Mouse (Mus musculus): Measurements from ENCODE around the gene Cx3cr1. TPM values are rescaled to one million over a fixed set of nuclear protein-coding genes. Genes with fewer than 3 reads are reported as not detected.
"Not testable (repeated sequence)": the region's sequence is repeated elsewhere in the genome, so short reads cannot be mapped to it uniquely, and the experiment has no call there.

Cx3cr1 gene
- polyA plus RNA-seq, 1 experiment = 7.5 TPM

- TF ChIP-seq CTCF (IDR thresholded peaks at IDR 0.05; ENCODE audit: borderline replicate concordance, control insufficient read depth, extremely low read depth, insufficient read depth, low read length, poor library complexity) (no peak), POLR2A (IDR thresholded peaks at IDR 0.05; ENCODE audit: control insufficient read depth, extremely low read depth, insufficient read depth, low read length, poor library complexity) (no peak)
- peaks cover 9% of the 10 kb centered on the region for H3K4me1 ChIP-seq (replicated peaks; ENCODE audit: control insufficient read depth, insufficient read depth, low read length)
- H3K27me3 ChIP-seq (ENCODE audit: control insufficient read depth, insufficient read depth, low read length) = no peaks in the 10 kb centered on the region
- no peak for DNase-seq
- H3K4me3 ChIP-seq (ENCODE audit: control insufficient read depth, insufficient read depth, low read length) = no peak overlapping the region
- H3K36me3 ChIP-seq (ENCODE audit: control insufficient read depth, insufficient read depth, low read length) = peaks cover 9% of the 10 kb centered on the region; the same call in 1 of the 2 replicates
- H3K27ac ChIP-seq (ENCODE audit: control insufficient read depth, insufficient read depth, low read length) = no peak overlapping the region
- 96% methylated on average over 7 of the region's 7 CpGs for WGBS
These were observed 43.8 kb upstream of the Cx3cr1 start for GRCm38 (mm10) chr9:120113456-120113855.

- Histone ChIP-seq H3K4me1 (replicated peaks; ENCODE audit: control insufficient read depth, insufficient read depth, low read length) (peaks cover 9% of the 10 kb centered on the region), H3K36me3 (ENCODE audit: control insufficient read depth, insufficient read depth, low read length) (peaks cover 5% of the 10 kb centered on the region; the same call in 1 of the 2 replicates), H3K27me3 (ENCODE audit: control insufficient read depth, insufficient read depth, low read length) (no peaks in the 10 kb centered on the region), H3K4me3 (ENCODE audit: control insufficient read depth, insufficient read depth, low read length) (no peak overlapping the region), H3K27ac (ENCODE audit: control insufficient read depth, insufficient read depth, low read length) (no peak overlapping the region)
- TF ChIP-seq CTCF (IDR thresholded peaks at IDR 0.05; ENCODE audit: borderline replicate concordance, control insufficient read depth, extremely low read depth, insufficient read depth, low read length, poor library complexity) (no peak), POLR2A (IDR thresholded peaks at IDR 0.05; ENCODE audit: control insufficient read depth, extremely low read depth, insufficient read depth, low read length, poor library complexity) (no peak)
- WGBS = 98% methylated on average over 6 of the region's 6 CpGs
- no peak for DNase-seq
These were observed 42.8 kb upstream of the Cx3cr1 start for GRCm38 (mm10) chr9:120112472-120112871.

- WGBS = 72% methylated on average over 15 of the region's 15 CpGs
- H3K4me1 ChIP-seq (replicated peaks; ENCODE audit: control insufficient read depth, insufficient read depth, low read length) = peaks cover 7% of the 10 kb centered on the region
- no peak overlapping the region for H3K4me3 ChIP-seq (ENCODE audit: control insufficient read depth, insufficient read depth, low read length)
- no peak for DNase-seq
- H3K27ac ChIP-seq (ENCODE audit: control insufficient read depth, insufficient read depth, low read length) = no peak overlapping the region
- no peaks in the 10 kb centered on the region for H3K36me3 ChIP-seq (ENCODE audit: control insufficient read depth, insufficient read depth, low read length)
- TF ChIP-seq POLR2A (IDR thresholded peaks at IDR 0.05; ENCODE audit: control insufficient read depth, extremely low read depth, insufficient read depth, low read length, poor library complexity) (no peak), CTCF (IDR thresholded peaks at IDR 0.05; ENCODE audit: borderline replicate concordance, control insufficient read depth, extremely low read depth, insufficient read depth, low read length, poor library complexity) (no peak)
- no peaks in the 10 kb centered on the region for H3K27me3 ChIP-seq (ENCODE audit: control insufficient read depth, insufficient read depth, low read length)
These were observed 41.7 kb upstream of the Cx3cr1 start for GRCm38 (mm10) chr9:120111156-120111945.

- H3K27ac ChIP-seq (ENCODE audit: control insufficient read depth, insufficient read depth, low read length) = peak within 1 kb of the TSS; percentile 84
- peak; percentile 95 for DNase-seq
- no peaks in the 10 kb centered on the region for H3K27me3 ChIP-seq (ENCODE audit: control insufficient read depth, insufficient read depth, low read length)
- peaks cover 3% of the 10 kb centered on the region; the same call in 1 of the 2 replicates for H3K4me1 ChIP-seq (replicated peaks; ENCODE audit: control insufficient read depth, insufficient read depth, low read length)
- peak; percentile 82 for TF ChIP-seq POLR2A (IDR thresholded peaks at IDR 0.05; ENCODE audit: control insufficient read depth, extremely low read depth, insufficient read depth, low read length, poor library complexity)
- peak; percentile 83 for TF ChIP-seq CTCF (IDR thresholded peaks at IDR 0.05; ENCODE audit: borderline replicate concordance, control insufficient read depth, extremely low read depth, insufficient read depth, low read length, poor library complexity)
- WGBS = under 1% methylated on average over 62 of the region's 62 CpGs
- peak within 1 kb of the TSS; percentile 90 for H3K4me3 ChIP-seq (ENCODE audit: control insufficient read depth, insufficient read depth, low read length)
- no peaks in the 10 kb centered on the region for H3K36me3 ChIP-seq (ENCODE audit: control insufficient read depth, insufficient read depth, low read length)
These were observed 40.7 kb upstream of the Cx3cr1 start, which contains the start of gene Slc25a38 for GRCm38 (mm10) chr9:120110211-120111018. Slc25a38 (plus strand) TSS chr9:120110374.

GRCm38 (mm10) chr9:120108953-120109352, 39.3 kb upstream of the Cx3cr1 start:
- not testable (repeated sequence) for DNase-seq; H3K4me1 ChIP-seq (replicated peaks; ENCODE audit: control insufficient read depth, insufficient read depth, low read length); H3K4me3 ChIP-seq (ENCODE audit: control insufficient read depth, insufficient read depth, low read length); H3K27me3 ChIP-seq (ENCODE audit: control insufficient read depth, insufficient read depth, low read length); H3K27ac ChIP-seq (ENCODE audit: control insufficient read depth, insufficient read depth, low read length); H3K36me3 ChIP-seq (ENCODE audit: control insufficient read depth, insufficient read depth, low read length)
- WGBS = 93% methylated on average over 12 of the region's 12 CpGs

GRCm38 (mm10) chr9:120101165-120101564, 31.5 kb upstream of the Cx3cr1 start:
- Histone ChIP-seq H3K27ac (ENCODE audit: control insufficient read depth, insufficient read depth, low read length) (no peak overlapping the region), H3K4me3 (ENCODE audit: control insufficient read depth, insufficient read depth, low read length) (no peak overlapping the region), H3K4me1 (replicated peaks; ENCODE audit: control insufficient read depth, insufficient read depth, low read length) (peaks cover 3% of the 10 kb centered on the region), H3K36me3 (ENCODE audit: control insufficient read depth, insufficient read depth, low read length) (no peaks in the 10 kb centered on the region), H3K27me3 (ENCODE audit: control insufficient read depth, insufficient read depth, low read length) (no peaks in the 10 kb centered on the region)
- DNase-seq = no peak
- TF ChIP-seq POLR2A (IDR thresholded peaks at IDR 0.05; ENCODE audit: control insufficient read depth, extremely low read depth, insufficient read depth, low read length, poor library complexity) (no peak), CTCF (IDR thresholded peaks at IDR 0.05; ENCODE audit: borderline replicate concordance, control insufficient read depth, extremely low read depth, insufficient read depth, low read length, poor library complexity) (no peak)
- 95% methylated on average over 2 of the region's 2 CpGs for WGBS
